In the genomic region with DNA sequence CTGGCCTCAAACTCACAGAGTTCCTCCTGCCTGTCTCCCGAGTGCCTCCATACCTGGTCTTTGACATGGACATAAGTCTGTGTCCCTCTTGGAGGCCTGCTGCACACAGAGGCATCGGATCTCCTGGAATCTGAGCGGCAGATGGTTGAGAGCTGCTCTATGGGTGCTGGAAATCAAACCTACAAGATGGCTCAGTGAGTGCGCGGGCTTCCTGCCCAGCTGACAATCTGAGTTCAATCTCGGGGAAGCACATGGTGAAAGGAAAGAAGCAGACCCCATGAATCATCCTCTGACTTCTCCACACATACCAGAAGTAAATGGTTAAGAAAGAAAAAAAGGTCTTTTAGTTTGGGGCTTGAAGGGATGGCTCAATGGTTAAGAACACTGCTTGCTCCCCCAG, we compare ENCODE assay signal across 26 mouse cellular contexts. TPM values are rescaled to one million over a fixed set of nuclear protein-coding genes. Genes with fewer than 3 reads are reported as not detected.
"Had no signal": no experiment of that assay in that cellular context is flagged by ENCODE, and none has a peak within 500 bp of the region (broad histone marks: within the 10 kb centered on the region; RNA-seq: fewer than 3 reads in every experiment).

No protein-coding gene starts in this region.

- H3K36me3 ChIP-seq: liver, embryonic 13.5 days; liver, embryonic 15.5 days; lung, embryonic 15.5 days; midbrain, embryonic 13.5 days; midbrain, embryonic 15.5 days; neural tube, embryonic 12.5 days had no signal

- DNase-seq: liver, embryonic 13.5 days; liver, postnatal 0 days; lung, adult 2 months; lung, postnatal 14 days; lung, postnatal 36 days; retina, postnatal 1 day; right cerebral cortex, adult 18-20 months; right cerebral cortex, postnatal 25 days; right cerebral cortex, postnatal 4 days; spleen, adult 18-20 months had no signal

- H3K27ac ChIP-seq: liver, embryonic 13.5 days; liver, embryonic 15.5 days; lung, embryonic 15.5 days; midbrain, embryonic 13.5 days; midbrain, embryonic 15.5 days; neural tube, embryonic 12.5 days had no signal

- H3K27me3 ChIP-seq: lung, embryonic 15.5 days; midbrain, embryonic 13.5 days; midbrain, embryonic 15.5 days; neural tube, embryonic 12.5 days had no signal

- H3K4me1 ChIP-seq: liver, embryonic 13.5 days; liver, embryonic 15.5 days; lung, embryonic 15.5 days; midbrain, embryonic 15.5 days; neural tube, embryonic 12.5 days had no signal

- H3K4me3 ChIP-seq: liver, embryonic 13.5 days; liver, embryonic 15.5 days; lung, embryonic 15.5 days; midbrain, embryonic 13.5 days; midbrain, embryonic 15.5 days; neural tube, embryonic 12.5 days had no signal

RNA-seq across cellular contexts. Expression of a gene that starts 2.8 kb away (rescaled TPM):
- total RNA-seq: midbrain, postnatal 0 days; monocyte, adult 5-6 weeks; neutrophil, adult 5-6 weeks had no signal
- polyA plus RNA-seq: liver, embryonic 11.5 days; liver, embryonic 15.5 days; lung, postnatal 0 days; midbrain, embryonic 11.5 days; small intestine, adult 2 months; stomach, embryonic 14.5 days; stomach, embryonic 16.5 days had no signal

RNA-seq across cellular contexts. Expression of a gene that starts 45.0 kb away (rescaled TPM):
- total RNA-seq: megakaryocyte progenitor cell, adult 5-6 weeks; midbrain, postnatal 0 days; monocyte, adult 5-6 weeks; neutrophil, adult 5-6 weeks had no signal
- polyA plus RNA-seq: liver, embryonic 11.5 days; liver, embryonic 13.5 days; liver, embryonic 15.5 days; liver, postnatal 0 days; lung, adult 2 months; lung, embryonic 15.5 days; macrophage; midbrain, embryonic 11.5 days; midbrain, embryonic 13.5 days; midbrain, embryonic 15.5 days; midbrain, postnatal 0 days; neural tube, embryonic 12.5 days; small intestine, adult 2 months; stomach, embryonic 14.5 days; stomach, embryonic 16.5 days had no signal
